Mouse (Mus musculus) heart, adult 18-20 months (tissue): Measurements from ENCODE around the gene Vmp1. TPM values are rescaled to one million over a fixed set of nuclear protein-coding genes. Genes with fewer than 3 reads are reported as not detected.

Experiments used
- DNase-seq, 2 experiments: peaks; one replicate each; pipeline ENCODE4 v3.0.0; 2021 to 2022; ENCODE audit warnings: mixed read lengths in 1 of 2
- total RNA-seq, 2 experiments: library from RNA; stranded (reverse); gene quantifications; 2 replicates each; pipeline ENCODE4 v1.2.3; 2021

The Vmp1 gene
- total RNA-seq, 2 experiments from 2014 or later, result 63.1 to 72.5 TPM

DNA sequence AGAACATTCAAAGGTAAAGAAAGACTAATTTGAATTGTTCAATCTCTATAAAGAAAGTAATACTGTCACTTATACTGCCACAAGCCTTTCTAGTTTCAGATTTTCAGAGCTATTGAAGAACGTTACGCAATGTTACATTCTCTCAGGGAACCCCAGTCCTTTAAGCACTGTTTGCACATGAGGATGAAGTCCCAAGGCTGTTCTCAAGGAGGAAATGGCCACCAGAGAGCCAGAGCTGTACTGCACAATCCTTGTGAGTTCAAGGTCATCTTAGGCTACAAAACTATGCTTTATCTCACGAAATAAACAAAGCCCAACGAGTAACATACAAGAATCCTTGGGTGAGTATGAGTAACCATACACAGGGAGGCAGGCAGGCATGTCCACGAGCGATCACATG lies 49.2 kb downstream of the Vmp1 start:
- DNase-seq, result no peak

DNA sequence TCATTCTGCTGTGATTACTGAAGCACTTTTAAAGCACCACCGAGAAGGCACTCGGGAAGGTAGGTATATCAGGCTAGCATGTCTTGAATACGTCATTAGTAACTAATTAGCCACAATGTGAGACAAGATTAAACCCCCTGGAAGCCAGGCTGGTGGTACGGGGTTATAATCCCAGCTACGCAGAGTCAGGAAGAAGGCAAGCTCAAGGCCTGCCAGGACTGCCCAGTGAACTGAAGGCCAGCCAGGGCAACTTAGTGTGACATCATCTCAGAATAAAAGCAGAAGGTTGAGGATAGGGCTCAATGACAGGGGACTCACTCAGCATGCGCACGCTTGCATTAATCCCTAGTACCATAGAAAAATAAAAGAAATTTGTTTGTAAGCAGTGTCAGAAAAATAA lies 53.7 kb downstream of the Vmp1 start:
- DNase-seq, result no peak

DNA sequence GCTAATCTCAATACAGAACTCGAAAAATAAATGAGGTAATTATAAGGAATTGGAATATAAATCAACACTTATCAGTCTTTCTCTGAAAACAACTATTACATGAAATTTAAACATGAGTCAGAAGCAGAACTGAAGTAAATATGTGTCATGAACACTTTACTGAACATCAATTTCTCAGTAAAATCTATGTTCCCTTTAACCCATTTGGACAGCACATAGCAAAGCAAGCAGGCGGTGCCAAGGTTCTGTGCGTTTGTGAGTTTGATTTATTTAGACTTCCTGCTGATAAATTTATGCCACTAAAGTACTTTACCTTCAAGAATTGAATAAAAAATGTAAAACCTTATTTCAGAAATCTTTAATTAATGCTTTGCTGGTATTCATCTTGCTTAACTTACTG lies 54.2 kb downstream of the Vmp1 start:
- no peak for DNase-seq

DNA sequence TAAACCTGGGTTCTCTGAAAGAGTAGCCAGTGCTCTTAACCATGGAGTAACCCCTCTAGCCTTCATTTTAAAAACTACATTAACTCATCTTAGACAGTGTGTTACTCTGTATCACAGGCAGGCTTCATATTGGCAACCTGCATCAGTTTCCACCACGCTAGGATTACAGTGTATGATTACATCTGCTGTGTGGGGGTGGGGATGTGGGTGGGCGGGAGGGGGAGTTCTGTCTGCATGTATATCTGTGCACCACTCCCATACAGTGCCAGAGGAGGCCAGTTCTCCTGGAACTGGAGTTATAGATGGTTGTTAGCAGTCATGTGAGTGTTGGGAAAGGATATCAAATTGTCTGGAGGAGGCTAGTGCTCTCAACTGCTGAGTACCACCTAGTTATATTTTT lies 55.2 kb downstream of the Vmp1 start:
- no peak for DNase-seq

DNA sequence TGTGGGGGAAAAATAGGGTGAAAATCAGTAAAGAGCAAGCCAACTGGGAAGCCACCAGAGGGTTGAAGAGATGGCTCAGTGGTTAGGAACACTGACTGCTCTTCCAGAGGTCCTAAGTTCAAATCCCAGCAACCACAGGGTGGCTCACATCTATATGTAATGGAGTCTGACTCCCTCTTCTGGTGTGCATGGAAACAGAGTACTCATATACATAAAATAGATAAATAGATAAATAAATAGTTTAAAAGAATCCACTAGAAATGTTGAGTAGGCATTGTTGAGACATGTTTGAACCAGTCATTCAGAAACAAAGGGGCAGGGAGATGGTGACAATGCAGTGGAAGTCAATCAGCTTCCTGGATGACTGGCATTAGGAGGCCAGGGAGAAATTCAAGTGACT lies 56.0 kb downstream of the Vmp1 start:
- DNase-seq, result no peak

DNA sequence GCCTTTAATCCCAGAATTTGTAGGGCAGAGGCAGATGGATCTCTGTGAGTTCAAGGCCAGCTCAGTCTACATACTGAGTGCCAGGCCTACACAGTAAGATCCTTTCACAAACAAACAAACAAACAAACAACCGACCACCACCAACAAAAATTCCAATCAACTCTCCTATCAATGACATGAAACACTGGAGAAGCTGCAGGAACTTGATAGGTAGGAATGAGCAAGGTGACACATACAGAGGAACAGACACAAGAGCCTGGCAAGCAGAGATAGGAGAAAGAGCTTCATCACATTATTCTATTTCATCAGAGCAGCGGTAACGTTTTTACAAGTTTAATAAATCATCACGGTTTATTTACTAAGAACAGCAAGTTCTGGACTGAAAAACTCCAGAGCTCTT lies 56.9 kb downstream of the Vmp1 start:
- DNase-seq, result no peak

DNA sequence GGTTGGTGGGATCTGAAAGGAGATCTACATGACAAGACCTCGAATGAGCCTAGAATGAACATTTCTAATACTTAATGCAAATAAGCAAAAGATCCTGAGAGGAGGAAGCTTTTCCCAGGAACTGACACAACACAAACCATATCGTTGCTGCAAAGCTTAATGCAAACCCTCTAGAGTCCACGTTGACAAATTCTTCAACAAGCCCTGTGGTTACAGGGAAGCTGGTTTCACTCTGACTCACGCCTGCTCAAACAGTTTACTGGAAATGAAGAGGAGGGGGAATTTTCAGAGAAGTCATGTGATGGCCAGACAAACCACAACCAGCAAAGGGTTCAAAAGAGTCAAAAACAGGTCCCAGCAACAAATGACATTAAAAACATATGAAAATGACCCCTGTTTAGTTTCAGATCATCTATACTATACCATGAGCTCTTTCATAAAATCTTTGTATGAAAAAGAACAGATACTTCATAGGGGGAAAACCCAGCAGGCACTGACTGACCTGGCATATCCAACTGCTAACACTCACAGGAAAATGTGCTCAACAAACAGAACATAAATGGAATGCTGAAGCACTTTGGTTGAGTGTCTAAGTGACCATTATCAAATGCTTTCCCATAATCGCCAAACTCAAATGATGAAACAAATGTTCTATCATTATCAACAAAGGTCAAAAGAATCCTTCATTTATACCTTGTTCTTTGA lies 59.2 kb downstream of the Vmp1 start:
- peak; percentile 30 to 52 for DNase-seq

DNA sequence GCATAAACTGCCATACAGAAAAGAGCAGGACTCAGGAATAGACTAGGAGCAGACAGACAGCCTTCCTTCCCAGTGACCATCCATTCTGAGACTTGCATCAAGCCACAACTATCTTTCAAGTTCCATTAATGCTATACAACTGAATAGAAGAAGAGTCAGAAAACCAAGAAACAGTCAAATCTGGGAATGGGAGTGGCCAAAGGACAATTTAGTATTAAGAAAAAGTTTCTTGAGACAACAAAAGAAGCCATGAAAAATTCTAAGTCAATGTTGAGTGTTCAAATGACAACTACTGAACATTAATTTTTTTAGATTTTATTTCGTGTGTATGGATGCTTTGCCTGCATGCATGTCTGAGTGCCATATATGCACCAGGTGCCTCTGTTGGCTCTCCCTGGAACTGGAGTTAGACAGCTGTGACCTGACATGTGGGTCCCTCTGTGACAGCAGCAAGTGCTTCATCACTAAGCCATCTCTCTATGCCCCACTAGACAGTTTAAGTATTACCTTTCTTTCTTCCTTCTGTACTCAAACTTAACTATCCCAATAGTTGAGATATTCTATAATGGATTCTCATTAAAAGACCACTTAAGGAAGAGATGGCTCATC lies 60.1 kb downstream of the Vmp1 start:
- no peak for DNase-seq

DNA sequence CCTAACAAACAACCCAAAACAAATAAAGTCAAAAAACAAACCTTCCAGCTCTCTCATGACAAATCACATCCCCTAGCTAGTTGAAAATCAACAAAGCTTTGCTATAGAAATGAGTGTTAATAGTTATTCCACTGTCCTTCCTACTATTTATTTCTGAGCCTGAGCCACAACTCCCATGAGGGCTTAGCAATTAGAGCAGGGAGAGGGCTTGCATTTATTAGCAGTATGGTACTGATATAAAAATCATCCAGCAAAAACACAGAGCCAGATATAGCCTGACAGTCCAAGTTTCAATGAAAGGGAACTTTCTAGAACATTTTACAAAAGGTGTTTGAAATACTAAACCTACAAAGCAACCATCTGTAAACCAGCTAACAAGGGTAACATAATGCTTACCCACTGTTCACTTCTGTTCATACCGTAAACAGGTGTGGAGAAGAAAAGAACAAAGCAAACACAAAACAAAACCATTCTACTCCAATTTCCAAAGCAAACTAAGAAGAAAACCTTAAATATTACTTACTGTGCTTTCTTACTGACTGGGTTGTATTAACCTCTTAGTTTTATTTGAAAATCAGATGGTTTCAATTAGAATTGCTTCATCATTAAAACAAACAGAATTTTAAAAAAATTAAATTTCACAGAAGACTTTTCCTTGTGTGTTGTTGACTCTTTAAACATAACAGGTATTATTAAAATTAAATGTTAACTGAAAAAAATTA lies 61.3 kb downstream of the Vmp1 start:
- DNase-seq, result no peak

DNA sequence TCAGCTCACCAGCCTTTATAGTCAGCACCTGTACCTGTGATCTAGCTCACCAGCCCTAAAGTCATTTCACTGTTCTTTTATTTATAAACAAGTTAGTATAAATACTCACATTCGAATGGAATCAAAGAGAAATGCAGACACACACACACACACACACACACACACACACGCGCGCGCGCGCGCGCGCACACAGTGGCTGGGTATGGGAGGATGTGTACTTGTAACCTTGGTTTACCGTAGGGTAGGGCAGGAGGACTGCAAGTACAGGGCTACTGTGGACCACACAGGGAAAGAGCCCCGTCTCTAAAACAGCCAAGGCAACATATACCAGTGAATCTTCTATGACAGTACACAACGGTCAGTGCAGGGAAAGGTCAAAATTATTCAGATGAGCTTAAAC lies 62.5 kb downstream of the Vmp1 start:
- DNase-seq, result peak in 1 of 2 experiments; percentile 20

DNA sequence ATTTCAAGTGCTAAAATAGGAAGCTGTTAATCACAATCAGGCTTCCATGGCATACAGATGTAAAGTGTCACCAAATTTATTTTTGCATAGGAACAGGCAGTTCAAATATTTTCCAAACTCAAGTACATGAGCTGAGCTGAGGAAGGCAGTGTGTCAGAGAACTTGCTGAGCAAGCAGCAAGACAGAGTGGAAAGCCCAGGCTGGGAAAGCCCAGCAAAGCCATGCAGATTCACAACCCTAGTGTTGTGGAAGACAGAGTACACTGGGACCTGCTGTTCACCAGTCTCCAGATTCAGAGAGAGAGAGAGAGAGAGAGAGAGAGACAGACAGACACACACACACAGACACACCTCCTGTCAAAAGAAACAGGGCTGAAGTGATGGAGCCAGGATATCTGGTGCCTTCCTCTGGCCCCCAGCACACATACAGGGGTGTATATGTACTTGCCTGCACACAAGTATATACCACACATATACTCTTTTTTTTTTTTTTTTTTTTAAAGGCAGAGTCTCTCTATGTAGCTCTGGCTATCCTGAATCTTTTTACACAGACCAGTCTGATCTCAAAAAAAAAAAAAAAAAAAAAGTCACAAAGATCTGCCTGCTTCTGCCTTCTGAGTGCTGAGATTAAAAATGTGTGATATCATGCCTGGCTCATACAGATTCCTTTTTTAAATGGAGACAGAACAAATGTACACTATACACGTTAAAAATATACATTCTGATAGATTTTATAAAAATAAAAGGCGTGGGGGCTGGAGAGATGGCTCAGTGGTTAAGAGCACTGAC lies 64.9 kb downstream of the Vmp1 start:
- DNase-seq, result no peak

DNA sequence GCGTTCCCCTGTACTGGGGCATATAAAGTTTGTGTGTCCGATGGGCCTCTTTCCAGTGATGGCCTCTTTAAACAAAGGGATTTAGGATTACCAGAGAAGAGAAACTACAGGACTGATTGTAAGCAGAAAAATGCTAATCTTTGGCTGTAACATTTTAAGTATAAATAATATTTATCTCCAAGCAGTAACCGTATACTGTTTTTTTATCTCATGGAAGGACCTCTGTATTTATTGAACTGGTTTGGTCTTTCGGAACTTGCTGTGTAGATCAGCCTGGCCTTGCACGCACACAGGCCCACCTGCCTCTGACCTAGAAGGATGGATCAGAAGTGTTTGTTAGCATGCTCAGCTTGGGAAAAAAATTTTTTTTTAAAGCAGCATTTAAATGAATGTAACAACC lies 69.0 kb downstream of the Vmp1 start:
- no peak for DNase-seq

DNA sequence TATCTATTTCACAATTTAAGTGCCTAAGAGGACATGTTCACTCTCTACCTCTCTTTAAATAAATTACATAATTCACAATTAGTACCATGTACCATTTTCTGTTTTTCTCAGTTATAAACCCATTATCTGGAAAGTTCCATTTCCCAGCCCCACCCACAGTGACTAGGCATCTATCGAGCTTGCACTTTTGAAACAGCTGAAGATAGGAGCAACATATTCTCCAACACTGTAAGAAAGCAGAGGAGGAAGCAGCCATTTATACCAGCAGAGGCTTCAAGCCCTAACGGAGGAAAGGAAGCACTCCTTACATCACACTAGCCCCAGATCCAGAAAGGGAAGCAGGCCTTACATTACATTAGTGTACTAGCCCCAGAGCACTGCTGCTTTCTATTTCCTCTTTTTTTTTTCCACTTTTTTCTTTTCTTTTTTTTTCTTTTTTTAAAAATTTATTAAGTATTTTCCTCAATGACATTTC lies 69.5 kb downstream of the Vmp1 start:
- DNase-seq, result peak; percentile 61 to 65

DNA sequence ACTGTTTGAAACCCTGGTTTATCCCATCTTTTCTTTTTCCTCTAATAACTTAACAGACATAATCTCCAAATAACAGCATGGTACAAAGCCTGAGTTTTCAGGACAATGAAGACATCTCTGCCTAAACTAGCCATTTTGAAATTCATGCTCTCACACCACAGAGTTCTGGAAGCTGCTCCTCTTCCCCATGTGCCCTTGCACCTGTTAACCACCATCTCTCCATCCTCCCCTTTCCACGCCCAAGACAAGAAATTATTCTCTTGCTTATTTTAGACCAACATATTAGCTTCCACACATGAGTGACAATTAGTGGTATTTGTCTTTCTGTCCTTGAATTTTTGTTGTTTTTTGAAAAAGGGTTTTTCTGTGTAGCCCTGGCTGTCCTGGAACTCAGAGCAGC lies 71.6 kb downstream of the Vmp1 start:
- DNase-seq, result no peak

DNA sequence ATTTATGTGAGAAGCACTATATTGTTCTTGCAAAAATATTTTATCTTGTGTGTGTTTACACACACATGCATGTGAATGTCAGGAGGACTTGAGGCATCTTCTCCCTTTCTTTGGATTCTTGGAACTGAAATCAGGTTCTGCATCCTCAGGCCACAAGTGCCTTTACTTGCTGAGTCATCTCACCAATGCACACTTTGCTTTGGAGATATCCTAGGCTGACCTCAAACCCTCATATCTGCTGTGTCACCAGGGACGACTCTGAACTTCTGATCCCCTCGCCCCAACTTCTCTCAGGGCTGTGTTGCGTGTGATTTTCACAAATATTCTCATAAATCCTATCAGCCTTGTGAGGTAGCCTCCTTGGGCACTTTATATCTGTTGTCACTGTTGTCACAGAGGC lies 73.4 kb downstream of the Vmp1 start:
- no peak for DNase-seq

DNA sequence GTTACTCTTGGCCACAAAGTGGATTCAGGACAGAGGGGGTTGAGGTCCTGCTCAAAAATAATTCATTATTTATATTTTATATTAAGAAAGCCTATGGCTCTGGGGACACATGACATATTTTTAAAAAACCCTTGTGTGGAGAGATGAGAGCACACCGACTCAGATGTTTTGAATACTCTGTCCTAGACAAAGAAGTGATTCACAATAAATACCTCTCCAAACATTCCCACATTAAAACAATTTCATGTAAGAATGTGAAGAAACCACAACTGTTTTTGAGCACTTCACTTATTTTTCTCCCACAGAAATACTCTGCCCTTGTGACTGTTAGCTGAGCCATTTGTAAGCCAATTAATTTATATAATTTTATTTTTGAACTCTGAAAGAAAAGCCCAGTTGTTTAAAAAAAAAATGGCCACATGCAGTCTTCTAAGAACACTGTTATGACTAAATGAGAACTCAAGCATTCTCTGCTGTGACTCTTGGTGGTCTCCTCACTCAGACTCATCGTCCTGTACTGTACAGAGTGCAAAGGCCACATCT lies 75.8 kb downstream of the Vmp1 start:
- no peak for DNase-seq

DNA sequence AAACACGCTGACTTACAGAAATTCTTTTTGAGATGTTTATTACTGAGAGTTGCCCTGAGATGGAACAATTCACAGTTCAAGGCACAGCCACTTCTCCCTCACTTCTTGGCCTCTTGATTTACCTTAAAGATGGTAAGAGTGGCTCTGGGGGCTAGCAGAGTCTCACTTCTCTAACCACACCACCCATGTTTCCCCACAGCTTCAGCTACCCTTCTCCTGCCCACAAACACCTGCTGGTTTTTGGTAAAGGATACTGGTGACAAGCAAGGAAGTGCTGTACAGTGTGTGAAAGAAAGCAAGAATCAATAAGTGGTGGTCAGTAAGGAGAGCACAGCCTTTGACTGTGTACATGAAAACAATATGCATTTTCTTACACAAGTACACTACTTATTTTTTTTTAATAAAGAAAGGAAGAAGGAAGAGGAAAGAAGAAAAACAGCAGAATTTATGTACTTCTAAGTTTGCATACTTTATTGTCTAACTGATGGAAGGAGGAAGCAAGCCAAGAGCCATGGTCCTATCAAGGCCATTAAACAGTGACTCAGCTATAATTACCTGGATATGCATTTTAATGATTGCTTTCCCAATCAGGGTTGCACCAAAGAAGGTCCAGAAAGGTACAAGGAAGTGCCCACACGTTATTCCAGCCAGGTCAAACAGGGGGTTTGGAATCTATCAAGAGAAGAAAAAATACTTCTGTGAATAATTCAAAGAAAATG lies 76.9 kb downstream of the Vmp1 start:
- no peak for DNase-seq

DNA sequence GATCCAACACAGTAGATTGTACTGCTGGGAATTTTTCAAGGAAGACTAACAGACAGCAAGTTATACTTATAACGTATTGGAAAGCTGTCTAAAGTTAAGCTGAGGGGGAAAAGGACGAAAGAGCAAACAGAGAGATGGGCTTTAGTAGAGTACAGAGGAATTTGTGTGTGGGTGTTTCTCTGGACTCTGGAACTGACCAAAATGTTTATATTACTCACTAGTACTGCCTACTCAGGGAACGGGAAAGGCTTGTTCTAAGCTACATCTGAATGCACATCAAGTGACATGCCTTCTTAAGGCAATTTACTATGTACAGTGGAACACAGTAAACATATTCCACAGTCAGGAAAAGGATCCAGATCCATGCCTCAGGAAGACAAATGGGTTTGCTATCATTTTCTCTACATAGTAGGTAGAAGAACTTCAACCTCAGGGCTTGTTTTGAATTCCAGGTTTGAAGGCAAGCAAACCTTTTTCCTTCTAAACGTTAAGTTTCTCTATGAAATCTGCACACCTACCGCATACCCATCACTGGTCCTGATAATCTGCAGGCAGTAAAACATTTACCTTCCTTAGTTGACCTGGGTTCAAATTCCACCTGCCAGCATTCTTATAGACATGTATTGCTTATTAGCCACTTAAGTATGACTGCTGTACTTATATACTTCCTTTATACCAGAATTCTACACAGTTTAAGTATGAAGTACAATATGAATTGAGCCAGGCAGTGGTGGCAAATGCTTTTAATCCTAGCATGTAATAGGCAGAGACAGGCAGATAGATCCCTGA lies 78.7 kb downstream of the Vmp1 start:
- no peak for DNase-seq

DNA sequence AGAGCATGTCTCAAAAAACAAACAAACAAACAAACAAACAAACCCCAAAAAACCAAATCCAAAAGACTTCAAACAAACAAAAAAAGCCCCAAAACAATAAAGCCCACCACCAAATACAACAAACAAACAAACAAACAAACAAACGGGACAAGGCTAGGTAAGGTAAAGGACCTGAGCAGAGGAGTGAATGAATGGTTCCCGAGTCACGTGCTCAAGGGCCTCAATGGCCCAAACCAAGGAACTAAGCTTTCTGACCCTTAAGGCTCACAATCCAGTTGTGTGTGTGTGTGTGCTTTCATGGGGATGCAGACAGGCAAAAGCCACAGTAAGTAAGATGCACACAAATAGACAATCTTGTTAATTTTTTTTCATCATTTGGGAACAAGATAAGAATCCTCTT lies 79.3 kb downstream of the Vmp1 start:
- no peak for DNase-seq

DNA sequence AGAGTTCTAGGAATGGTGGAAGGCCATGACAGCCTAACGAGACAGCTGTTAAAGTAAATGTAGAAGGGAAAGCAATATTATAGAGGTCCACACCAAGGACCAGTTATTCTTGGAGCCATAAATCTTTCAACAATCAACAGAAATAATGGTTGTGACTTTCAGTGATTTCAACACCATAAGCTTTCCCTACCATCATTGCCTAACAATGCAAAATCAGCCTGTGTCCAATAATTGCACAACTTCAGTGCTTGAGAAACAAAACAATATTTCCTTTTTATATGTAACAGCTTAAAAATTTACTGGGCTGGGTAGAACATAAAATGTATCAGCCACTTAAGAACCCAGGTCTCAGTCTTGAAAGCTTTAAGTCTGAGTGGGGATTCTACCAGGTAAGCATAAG lies 79.9 kb downstream of the Vmp1 start:
- peak in 1 of 2 experiments; percentile 31 for DNase-seq

DNA sequence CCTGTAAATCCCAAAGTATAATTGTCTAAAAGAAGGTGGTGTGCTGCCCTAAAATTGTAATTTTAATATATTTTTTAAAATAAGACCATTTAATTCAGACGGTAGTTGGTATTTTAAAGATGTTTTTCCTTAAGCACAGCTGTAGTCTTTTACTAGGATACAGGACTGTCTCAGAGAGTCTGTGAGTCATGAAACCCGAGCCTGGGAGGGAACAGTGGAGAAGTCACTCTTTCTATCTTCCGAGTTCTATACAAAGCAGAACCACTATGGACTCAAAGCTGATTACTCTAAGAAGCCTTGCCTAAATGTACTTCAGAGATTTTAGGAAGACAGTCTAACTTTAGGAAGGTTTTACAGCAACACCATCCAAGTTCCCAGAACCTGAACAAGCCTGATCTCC lies 81.5 kb downstream of the Vmp1 start:
- no peak for DNase-seq
